Mouse (Mus musculus) erythroblast, embryonic 14.5 days (primary cell): ENCODE measurements around the gene Trim63. TPM values are rescaled to one million over a fixed set of nuclear protein-coding genes. Genes with fewer than 3 reads are reported as not detected.

Experiments used
- H3K27me3 ChIP-seq: 2 replicates; pipeline ENCODE4 v1.6.1; 2012; ENCODE audit warnings: inconsistent platforms; ENCODE audit not compliant: control insufficient read depth
- H3K36me3 ChIP-seq: 2 replicates; pipeline ENCODE4 v1.6.1; 2012; ENCODE audit warnings: mild to moderate bottlenecking, inconsistent platforms; ENCODE audit not compliant: control insufficient read depth
- H3K4me1 ChIP-seq: 2 replicates; pipeline ENCODE4 v1.6.1; 2012; ENCODE audit warnings: inconsistent platforms; ENCODE audit not compliant: control insufficient read depth
- H3K4me3 ChIP-seq: replicated peaks from 2 replicates; pipeline ENCODE3; 2012; ENCODE audit warnings: moderate library complexity, mild to moderate bottlenecking, inconsistent platforms
- H3K9me3 ChIP-seq: 2 replicates; pipeline ENCODE4 v1.6.1; 2012; ENCODE audit warnings: low read length, inconsistent platforms, mixed read lengths; ENCODE audit not compliant: control insufficient read depth
- GATA1 ChIP-seq: IDR thresholded peaks from 2 replicates; pipeline ENCODE4 v1.6.1; 2012; ENCODE audit warnings: low read length, inconsistent platforms, mixed read lengths
- TAL1 ChIP-seq: IDR thresholded peaks from 3 replicates; pipeline ENCODE4 v1.6.1; 2012; ENCODE audit warnings: low read length, inconsistent platforms, mixed read lengths
- polyA plus RNA-seq: library from polyadenylated mRNA; stranded (reverse); fragments of >175 nt; gene quantifications from 2 replicates; pipeline ENCODE4 v1.2.3, GENCODE M21; 2012

Trim63 gene
- polyA plus RNA-seq, 1 experiment = not detected

DNA sequence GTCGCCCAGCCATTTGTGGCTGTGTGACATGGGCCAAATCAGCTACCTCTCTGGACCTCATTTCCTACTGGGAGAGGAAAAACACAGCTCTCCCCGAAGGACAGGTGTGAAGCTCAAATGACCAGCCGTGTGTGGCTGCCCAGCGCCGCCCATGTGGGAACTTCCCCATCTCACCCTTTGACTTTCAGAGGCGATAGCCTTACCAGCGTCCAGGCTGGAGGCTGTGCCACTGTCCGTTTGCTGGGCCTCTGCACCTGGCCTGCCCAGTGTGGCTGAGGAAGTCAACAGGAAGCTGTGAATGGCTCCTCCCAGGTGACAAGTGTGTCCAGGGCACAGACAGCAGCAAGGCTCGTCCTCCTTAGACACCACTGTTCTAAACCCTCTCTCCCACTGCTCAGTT lies 3.1 kb upstream of the Trim63 start:
- TF ChIP-seq GATA1 (no peak), TAL1 (no peak)
- Histone ChIP-seq H3K9me3 (peaks cover 3% of the 10 kb centered on the region), H3K36me3 (no peaks in the 10 kb centered on the region), H3K4me1 (no peaks in the 10 kb centered on the region), H3K27me3 (peaks cover 2% of the 10 kb centered on the region; the same call in 1 of the 2 replicates), H3K4me3 (no peak overlapping the region)

DNA sequence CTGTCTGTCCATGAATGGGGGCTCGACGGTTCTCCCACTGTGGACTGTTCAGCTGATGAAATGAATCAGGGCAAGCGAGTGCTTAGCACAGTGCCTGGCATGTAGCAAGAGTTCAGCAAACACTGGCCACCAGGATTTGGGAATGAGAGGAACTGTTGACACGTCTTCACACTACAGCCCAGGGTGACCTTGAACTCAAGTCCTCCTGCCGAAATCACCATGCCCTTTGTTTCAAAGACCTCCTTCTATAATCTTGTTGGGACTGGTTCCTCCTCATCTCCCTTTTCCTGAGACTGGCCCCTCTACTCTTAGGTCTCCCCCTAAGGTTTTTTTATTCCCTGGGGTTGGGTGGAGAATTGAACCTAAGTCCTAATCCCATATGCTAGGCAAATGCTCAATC lies 2.6 kb upstream of the Trim63 start:
- no peaks in the 10 kb centered on the region for H3K4me1 ChIP-seq
- no peak for TF ChIP-seq TAL1
- TF ChIP-seq GATA1 = no peak

GRCm38 (mm10) chr4:134312901-134313300 lies 2.0 kb upstream of the Trim63 start:
- peaks cover 3% of the 10 kb centered on the region for H3K9me3 ChIP-seq
- H3K4me1 ChIP-seq = no peaks in the 10 kb centered on the region
- no peak overlapping the region for H3K4me3 ChIP-seq
- H3K36me3 ChIP-seq = no peaks in the 10 kb centered on the region
- TF ChIP-seq GATA1 (no peak), TAL1 (no peak)
- peaks cover 2% of the 10 kb centered on the region; the same call in 1 of the 2 replicates for H3K27me3 ChIP-seq

More for the DNA sequence above, 2.6 kb upstream of the Trim63 start:
- H3K4me3 ChIP-seq = no peak overlapping the region
- H3K36me3 ChIP-seq = no peaks in the 10 kb centered on the region
- peaks cover 3% of the 10 kb centered on the region for H3K9me3 ChIP-seq
- peaks cover 2% of the 10 kb centered on the region; the same call in 1 of the 2 replicates for H3K27me3 ChIP-seq

GRCm38 (mm10) chr4:134314081-134314655 lies 752 bp upstream of the Trim63 start:
- TF ChIP-seq GATA1 (no peak), TAL1 (no peak)
- H3K4me1 ChIP-seq = no peaks in the 10 kb centered on the region
- H3K9me3 ChIP-seq = peaks cover 3% of the 10 kb centered on the region
- no peak overlapping the region for H3K4me3 ChIP-seq
- peaks cover 2% of the 10 kb centered on the region; the same call in 1 of the 2 replicates for H3K27me3 ChIP-seq
- H3K36me3 ChIP-seq = no peaks in the 10 kb centered on the region

GRCm38 (mm10) chr4:134315470-134315869 lies 550 bp downstream of the Trim63 start:
- H3K36me3 ChIP-seq = no peaks in the 10 kb centered on the region
- H3K27me3 ChIP-seq = peaks cover 2% of the 10 kb centered on the region; the same call in 1 of the 2 replicates
- TF ChIP-seq TAL1 (no peak), GATA1 (no peak)
- no peaks in the 10 kb centered on the region for H3K4me1 ChIP-seq
- H3K4me3 ChIP-seq = no peak overlapping the region
- H3K9me3 ChIP-seq = peaks cover 3% of the 10 kb centered on the region

GRCm38 (mm10) chr4:134316390-134316789 lies 1.5 kb downstream of the Trim63 start:
- TF ChIP-seq GATA1 = no peak
- no peak for TF ChIP-seq TAL1
- no peak overlapping the region for H3K4me3 ChIP-seq
- H3K9me3 ChIP-seq = peaks cover 3% of the 10 kb centered on the region
- H3K27me3 ChIP-seq = peaks cover 2% of the 10 kb centered on the region; the same call in 1 of the 2 replicates
- H3K4me1 ChIP-seq = no peaks in the 10 kb centered on the region
- H3K36me3 ChIP-seq = no peaks in the 10 kb centered on the region

- Histone ChIP-seq H3K27me3 (peaks cover 2% of the 10 kb centered on the region; the same call in 1 of the 2 replicates), H3K9me3 (no peaks in the 10 kb centered on the region), H3K4me3 (no peak overlapping the region), H3K36me3 (no peaks in the 10 kb centered on the region), H3K4me1 (no peaks in the 10 kb centered on the region)
- no peak for TF ChIP-seq TAL1
- TF ChIP-seq GATA1 = no peak
Measured at GRCm38 (mm10) chr4:134319074-134319473, 4.2 kb downstream of the Trim63 start.

GRCm38 (mm10) chr4:134319674-134320073 lies 4.8 kb downstream of the Trim63 start:
- peaks cover 2% of the 10 kb centered on the region; the same call in 1 of the 2 replicates for H3K27me3 ChIP-seq
- H3K36me3 ChIP-seq = no peaks in the 10 kb centered on the region
- H3K4me1 ChIP-seq = no peaks in the 10 kb centered on the region
- H3K9me3 ChIP-seq = no peaks in the 10 kb centered on the region
- TF ChIP-seq GATA1 (no peak), TAL1 (no peak)
- no peak overlapping the region for H3K4me3 ChIP-seq

DNA sequence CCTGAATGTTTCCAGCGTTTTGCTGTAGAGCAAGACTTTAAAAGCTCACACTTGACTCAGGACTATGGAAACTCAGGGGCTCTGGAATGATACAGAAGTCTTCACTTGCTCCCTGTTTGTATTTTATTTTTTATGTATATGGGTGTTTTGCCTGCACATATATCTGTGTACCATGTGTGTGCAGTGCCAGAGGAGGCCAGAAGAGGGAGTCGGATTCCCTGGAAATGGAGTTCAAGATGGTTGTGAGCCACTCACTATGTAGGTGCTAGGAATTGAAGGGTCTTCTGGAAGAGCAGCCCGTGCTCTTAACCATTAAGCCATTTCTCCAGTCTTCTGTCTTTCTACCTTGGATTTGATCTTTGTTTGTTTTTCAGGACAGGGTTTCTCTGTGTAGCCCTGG lies 6.6 kb downstream of the Trim63 start:
- TF ChIP-seq GATA1 = no peak
- TF ChIP-seq TAL1 = no peak
- Histone ChIP-seq H3K27me3 (no peaks in the 10 kb centered on the region), H3K9me3 (no peaks in the 10 kb centered on the region), H3K4me3 (no peak overlapping the region), H3K36me3 (no peaks in the 10 kb centered on the region), H3K4me1 (no peaks in the 10 kb centered on the region)

GRCm38 (mm10) chr4:134324655-134325054 lies 9.7 kb downstream of the Trim63 start:
- no peaks in the 10 kb centered on the region for H3K9me3 ChIP-seq
- H3K27me3 ChIP-seq = no peaks in the 10 kb centered on the region
- H3K4me1 ChIP-seq = no peaks in the 10 kb centered on the region
- TF ChIP-seq TAL1 (no peak), GATA1 (no peak)
- H3K4me3 ChIP-seq = no peak overlapping the region
- no peaks in the 10 kb centered on the region for H3K36me3 ChIP-seq
